Mouse (Mus musculus) frontal cortex, postnatal 36 days (tissue): ENCODE measurements around the gene Cipc.

ENCODE experiments used
- DNase-seq, 2 experiments: peaks; one replicate each; pipeline ENCODE4 v3.0.0; 2022; ENCODE audit warnings: low spot score in 2 of 2

Gene Cipc

DNA sequence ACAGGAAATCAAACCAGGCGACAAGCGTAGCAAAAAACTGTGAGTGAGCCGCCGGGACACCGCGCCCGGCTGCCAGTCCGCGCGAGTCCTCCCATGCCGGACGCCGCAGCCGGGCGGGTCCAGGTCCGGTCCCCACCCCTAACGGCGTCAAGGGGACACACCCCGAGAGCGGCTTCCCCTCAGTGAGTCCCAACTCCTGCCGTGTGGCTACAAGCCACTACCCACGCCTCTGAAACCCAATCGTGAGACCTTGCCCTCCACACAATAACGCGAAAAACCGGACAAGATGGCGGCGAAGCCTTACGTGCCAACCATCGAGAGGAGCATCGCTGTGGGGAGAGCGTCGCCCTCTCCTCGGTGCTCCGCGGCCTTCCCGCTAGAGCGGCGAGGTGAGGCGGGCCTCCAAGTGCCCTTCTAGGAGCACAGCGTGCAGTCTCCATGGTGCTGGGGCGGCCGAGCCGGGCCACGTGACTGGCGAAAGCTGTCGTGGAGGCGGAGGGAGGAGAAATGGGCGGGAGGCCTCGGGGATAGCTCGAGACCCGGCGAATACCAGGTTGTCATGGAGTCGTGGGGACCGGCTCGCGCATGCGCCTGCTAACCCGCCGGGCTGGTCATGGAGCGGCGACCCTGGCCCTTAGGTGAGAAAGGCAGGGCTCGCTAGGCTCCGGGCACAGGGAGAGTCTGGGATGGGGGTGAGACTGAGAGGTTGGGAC lies at the start of gene Cipc:
Cipc (plus strand) TSS at position 182 of the 713 bp plus-strand sequence.
- DNase-seq: peak; percentile 99

DNA sequence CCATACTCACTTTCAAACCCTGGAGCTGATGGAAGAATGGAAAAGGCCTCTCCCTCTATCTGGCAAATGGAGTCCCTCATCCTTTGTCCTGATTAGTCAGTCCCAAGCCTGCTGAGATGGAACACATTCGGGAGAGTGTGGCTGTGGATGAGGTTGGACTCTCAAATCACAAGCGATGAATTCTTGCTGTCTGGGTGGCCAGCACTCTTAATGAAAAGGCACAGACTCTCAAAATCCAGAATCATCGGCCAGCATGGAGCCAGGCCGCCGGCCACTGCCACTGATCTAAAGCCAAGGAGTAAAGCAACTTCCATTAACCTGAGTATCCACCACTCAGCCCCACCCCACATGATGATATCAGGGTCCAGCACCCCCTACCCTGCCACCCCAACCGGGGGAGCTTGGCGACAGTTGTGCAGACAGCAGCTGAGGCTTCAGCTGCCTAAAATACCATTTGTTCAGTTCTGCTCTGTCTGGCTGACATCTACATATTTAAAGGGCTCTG lies 49.0 kb upstream of the Cipc start:
- DNase-seq: no peak

DNA sequence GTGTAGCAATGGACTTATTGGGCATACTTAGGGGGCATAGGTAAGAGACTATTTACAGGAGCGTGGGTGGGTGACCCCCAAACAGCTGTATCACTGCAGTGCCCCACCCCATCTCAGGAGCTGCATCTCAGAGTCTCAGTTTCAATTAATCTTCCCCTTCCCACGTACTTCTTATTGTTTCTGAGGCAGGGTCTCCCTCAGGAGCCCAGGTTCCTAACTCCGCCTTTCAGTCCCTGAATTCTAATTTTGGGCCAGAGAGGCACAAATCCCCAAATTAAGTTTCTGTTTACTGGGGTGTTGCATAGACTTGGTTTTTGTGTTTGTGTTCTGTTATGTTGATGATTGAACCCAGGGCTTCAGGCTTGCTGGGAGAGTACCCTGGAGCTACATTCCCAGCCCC lies 48.4 kb upstream of the Cipc start:
- no peak for DNase-seq

DNA sequence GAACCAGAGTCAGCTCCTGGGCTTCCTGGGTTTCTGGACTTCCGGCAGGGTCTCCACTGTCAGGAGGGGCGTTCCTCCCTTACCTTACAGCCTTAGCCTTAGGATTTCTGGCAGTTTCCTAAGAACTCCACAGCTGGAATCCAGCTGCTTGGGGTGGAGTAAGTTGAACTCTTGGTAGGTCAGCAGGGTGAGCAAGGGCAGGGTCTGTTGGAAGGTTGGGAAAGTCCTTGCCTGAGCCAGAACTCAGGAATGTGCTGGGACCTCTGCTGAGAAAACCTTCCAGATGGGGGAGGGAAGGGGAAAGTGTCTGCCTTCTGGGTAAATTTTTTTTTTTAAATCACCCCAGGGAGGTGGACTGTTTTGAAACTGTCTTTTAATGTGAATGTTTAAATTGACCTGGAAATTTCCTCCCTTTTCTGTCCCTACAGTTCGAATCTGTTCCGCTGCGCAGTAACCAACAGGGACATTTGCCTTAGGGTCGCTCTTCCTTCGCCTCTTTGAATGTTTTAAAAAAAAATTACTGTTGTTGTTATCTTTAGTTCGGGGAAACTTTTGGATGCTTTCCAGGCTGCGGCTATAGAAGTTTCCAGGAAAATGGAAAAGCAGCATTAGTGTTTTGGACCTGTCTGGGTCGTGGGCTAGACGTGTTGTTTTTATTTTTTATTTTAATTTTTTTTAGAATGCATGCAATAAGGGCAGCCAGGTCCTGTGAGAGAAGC lies 47.2 kb upstream of the Cipc start:
- DNase-seq: no peak

DNA sequence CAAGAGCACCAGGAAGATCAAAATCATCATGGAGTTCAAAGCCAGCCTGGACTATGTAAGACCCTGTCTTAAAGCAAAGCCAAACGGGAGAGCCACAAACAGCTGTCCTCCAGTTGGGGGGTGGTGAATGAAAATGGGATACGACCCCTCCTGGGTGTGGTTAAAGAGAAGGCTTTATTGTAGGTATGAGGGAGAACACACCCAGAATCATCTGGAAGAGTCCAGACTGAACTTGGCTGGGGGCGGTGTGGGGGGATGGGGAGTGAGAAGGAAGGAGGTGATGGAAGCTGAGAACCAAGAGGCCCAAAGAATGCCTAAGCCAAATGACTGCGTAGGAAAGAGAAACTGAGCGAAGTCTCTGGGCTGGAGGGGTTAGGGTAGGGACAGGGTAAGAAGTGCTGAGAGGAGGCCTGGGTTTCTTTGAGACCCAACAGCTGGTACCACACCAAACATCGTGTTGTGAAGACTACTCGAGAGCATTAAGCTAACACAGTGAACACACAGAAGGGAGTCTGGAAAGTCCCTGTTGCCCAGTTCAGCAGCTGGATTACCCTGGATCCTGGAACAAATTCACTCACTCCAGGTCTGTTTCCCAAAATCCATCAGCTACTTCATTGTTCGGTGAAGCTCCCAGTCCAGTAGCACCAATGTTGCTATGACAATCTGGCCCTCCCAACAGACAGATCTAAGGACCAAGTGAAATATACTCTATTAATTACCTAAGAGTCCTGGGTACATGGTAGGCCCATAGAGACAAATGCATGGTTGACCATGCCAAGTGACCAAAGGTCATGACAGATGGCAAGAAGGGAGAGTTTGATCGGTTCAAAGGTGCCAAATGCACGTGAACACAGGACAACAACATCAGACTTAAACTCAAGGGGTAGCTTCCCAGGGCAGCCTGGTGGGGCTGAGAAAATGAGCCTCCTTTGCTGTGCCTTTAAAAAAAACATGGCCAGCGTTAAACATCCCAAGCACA lies 42.7 kb upstream of the Cipc start:
- DNase-seq: no peak

DNA sequence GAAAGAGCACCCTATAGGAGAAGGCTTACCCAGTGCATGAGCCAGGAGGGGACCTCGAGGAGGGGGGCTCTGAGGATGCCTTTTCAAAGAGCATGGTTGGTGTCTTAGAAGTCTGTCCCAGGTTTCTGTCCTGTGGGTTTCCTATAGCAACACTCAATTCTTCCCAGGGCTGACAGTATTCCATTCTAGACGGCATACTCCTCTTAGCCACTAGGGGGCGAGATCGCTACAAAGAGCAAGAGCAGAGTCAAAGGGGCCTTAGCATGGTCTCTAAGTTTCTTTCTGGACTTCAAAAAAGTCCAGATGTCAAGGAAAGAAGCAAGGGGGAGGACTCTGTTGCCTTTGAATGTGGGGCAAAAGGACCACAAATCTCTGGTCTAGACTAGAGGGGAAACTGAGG lies 41.6 kb upstream of the Cipc start:
- DNase-seq: no peak

DNA sequence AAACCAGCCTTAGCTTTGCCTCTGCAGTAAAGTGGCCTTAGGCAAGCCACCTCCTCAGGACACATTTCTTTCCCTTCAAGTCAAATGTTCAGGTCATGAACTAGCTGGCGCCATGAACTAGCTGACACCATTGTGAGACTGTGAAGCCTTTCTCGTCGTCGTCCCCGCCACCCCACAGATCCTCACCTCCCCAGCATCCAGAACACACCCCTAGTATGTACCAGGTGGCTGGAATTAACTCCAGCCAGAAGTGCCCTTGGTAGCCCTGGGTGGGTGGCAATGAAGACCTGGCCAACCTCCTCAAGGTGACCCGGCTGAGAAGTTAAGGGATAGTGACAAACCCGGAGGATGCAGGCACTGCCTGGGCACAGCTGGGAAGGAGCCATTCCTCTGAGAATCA lies 41.0 kb upstream of the Cipc start:
- DNase-seq: no peak

DNA sequence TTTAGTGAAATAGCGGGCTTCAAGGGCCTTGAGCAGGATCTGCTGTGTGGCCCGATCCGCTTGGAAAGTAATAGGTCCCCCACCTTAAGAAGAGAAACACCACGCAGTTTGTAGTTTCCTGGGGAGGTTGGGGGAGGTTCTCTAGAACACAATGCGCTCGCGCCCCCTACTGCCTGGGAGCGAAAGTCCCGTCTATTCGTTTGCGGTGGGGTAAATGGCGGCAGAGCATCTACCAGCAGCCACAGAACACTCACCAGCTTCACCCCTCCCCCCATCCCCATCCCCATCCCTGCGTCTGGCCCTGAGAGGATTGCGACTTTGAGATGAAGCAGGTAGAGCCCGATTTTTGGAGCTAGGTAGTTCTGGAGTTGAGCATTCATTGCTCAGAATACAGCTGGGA lies 40.4 kb upstream of the Cipc start:
- DNase-seq: peak; percentile 86 to 89

- DNase-seq: peak in 1 of 2 experiments; percentile 71
Measured at GRCm38 (mm10) chr12:86911482-86911931, 35.3 kb upstream of the Cipc start.

DNA sequence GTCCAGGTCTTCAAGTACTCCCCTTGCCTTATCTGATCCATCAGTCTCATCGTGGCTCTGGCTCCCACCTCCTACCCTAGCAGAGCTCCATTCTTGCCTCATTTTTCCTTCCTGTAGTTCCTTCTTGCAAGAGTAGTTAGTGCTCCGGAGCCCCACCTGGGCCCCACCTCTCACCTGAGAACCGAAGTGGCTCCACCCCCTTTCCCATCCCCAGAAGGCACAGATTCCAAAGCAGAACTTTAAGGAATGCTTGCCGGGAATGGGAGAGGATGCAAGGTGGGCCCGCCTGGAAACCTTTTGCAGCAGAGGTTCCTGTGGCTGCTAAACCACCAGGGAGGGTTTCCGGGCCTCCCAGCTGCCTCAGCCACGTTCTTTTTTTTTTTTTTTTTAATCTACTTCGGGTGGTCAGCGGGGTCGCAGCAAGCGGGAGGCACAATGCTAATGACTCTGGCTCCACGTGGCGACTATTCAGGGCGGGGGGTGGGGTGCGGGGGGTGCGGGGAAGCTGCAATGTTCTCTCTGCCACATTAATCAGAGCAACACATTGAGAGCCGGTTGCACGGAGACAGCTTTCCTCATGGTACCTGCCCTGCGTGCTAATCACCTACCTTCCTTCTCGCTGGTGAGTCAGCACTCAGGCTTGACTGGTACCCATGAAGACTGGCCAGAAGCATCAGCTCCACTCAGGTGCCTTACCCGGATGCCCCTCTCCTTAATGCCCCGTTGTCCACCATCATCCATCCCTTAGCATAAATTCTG lies 34.3 kb upstream of the Cipc start:
- no peak for DNase-seq

DNA sequence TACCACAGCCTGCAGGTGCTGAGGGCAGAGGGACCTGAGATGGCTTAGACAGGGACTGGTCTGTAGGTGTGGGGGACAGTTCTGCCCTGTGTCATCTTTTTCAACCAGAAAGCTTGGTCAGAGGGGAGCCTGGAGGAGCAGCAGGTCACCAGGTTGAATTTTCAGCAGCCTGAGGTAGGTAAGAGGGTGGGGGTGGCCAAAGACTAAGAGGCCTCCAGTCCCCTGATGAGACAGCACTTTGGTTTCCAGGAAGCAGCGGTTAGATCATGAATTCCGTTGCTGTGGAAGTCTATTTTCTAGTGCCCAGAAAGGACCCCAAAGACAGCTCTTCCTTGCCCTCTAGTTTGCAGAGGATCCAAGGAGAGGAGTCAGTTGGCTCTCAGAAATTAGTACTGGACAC lies 32.5 kb upstream of the Cipc start:
- no peak for DNase-seq

GRCm38 (mm10) chr12:86914756-86915155 lies 32.1 kb upstream of the Cipc start:
- no peak for DNase-seq

GRCm38 (mm10) chr12:86915617-86916016 lies 31.2 kb upstream of the Cipc start:
- no peak for DNase-seq

GRCm38 (mm10) chr12:86916796-86917573 lies 29.9 kb upstream of the Cipc start:
- no peak for DNase-seq

- no peak for DNase-seq
Measured at GRCm38 (mm10) chr12:86918361-86918967, 28.4 kb upstream of the Cipc start.

DNA sequence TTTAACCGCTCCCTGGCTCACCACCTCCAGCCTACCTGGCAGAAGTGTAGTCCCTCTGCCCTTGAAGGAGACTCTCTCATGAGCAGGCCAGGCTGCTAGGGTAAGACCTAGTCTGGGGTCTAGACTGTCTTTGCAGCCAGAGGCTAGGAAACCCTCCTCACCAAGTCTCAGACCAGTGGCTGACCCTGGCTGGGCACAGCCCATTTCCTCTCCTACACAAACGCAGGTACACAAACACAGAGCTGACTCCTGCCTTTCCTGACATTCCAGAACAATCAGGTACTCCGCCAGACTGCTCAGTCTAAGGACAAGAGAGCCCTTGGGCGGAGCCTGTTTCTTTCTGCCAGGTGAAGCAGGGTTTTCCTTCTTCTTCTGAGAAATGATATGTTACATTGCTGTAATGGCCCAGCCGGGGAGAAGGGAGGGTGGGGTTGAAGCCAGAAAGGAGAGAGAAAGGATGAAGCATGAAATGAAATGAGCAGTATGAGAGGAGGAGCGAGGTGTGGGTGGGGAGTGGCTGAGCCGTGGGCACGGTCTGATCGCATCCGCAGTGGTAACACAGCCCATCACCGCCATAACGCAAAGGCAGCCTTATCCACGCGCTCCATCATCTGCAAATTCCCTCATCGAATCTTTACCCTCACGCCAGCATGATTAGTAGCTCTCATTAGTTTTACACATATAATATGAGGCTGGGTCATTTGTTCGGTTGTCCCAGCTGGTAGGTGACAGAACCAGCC lies 27.7 kb upstream of the Cipc start:
- no peak for DNase-seq

- DNase-seq: peak; percentile 75 to 80
Measured at GRCm38 (mm10) chr12:86923837-86924236, 23.0 kb upstream of the Cipc start.

DNA sequence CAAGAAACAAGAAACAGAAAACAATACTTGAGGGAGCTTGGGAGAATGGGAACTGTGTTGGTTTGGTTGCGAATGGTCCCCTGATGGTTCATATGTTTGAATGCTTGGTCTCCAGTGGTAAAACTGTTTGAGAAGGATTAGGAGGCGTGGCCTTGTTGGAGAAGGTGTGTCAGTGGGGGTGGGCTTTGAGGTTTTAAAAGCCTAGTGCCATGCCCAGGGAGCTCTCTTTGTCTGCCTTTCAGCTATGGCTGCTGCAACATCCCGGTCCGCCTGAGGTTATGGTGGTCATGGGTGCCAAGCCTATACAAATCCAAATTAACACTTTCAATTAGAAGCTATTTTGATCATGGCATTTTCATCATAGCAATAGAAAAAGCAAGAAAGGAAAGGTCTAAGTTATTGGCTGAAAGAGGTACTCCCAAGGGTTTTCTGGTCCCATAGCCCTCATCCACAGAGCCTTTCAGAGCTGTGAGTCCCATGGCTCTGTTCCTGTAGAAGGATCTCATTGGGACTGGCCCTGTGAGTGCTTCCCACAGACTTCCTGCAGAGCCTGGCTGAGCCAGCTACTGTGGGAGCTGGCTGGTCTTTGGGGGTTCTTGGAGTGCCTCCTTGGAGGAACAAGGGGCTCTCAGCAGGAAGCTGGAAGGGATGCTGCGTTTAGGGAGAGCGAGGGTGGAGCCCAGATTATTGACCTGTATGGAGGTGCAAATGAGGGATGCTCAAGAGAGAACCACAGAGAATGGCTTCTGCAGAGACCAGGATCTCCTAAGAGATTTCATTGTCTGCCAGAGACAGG lies 15.7 kb upstream of the Cipc start:
- no peak for DNase-seq
